Comparison of ENCODE assay signal across 9 mouse cellular contexts in genomic region chr7:112138509-112139405, GRCm38 (mm10). TPM values are rescaled to one million over a fixed set of nuclear protein-coding genes. Genes with fewer than 3 reads are reported as not detected.
DNase-seq lines count a peak whose midpoint lies in the region; ATAC-seq lines count a peak whose summit lies in the region.
"Had no signal": no experiment of that assay in that cellular context is flagged by ENCODE, and none has a peak within 500 bp of the region (broad histone marks: within the 10 kb centered on the region; RNA-seq: fewer than 3 reads in every experiment).

No protein-coding gene starts in this region.

- no peak overlapping the region for H3K4me2 ChIP-seq in intestine, embryonic 16.5 days (ENCODE audit: low read depth, low read length)
- H3K4me2 ChIP-seq in stomach, embryonic 15.5 days: no peak overlapping the region

- WGBS in intestine, embryonic 16.5 days: 59% methylated on average over 11 of the region's 11 CpGs
- WGBS in stomach, embryonic 15.5 days: 70% methylated on average over 11 of the region's 11 CpGs

- no peaks in the 10 kb centered on the region for H3K9me3 ChIP-seq in intestine, embryonic 16.5 days (ENCODE audit: control insufficient read depth, low read length)
- no peaks in the 10 kb centered on the region for H3K9me3 ChIP-seq in stomach, embryonic 15.5 days

- H3K4me1 ChIP-seq in intestine, embryonic 16.5 days (ENCODE audit: control insufficient read depth, insufficient read depth, low read length): peaks cover 3% of the 10 kb centered on the region; the same call in 1 of the 2 replicates
- peaks cover 7% of the 10 kb centered on the region; the same call in 1 of the 2 replicates for H3K4me1 ChIP-seq in stomach, embryonic 15.5 days

- no peak overlapping the region for H3K4me3 ChIP-seq in intestine, embryonic 16.5 days (ENCODE audit: low read length)
- H3K4me3 ChIP-seq in stomach, embryonic 15.5 days (replicated peaks): no peak overlapping the region

- peak; percentile 66 for ATAC-seq in intestine, embryonic 16.5 days
- ATAC-seq in stomach, embryonic 15.5 days (ENCODE audit: insufficient read depth, low FRiP score, low read depth): no peak

- H3K36me3 ChIP-seq in intestine, embryonic 16.5 days (ENCODE audit: control insufficient read depth, insufficient read depth, low read length): no peaks in the 10 kb centered on the region
- no peaks in the 10 kb centered on the region for H3K36me3 ChIP-seq in stomach, embryonic 15.5 days

- no peaks in the 10 kb centered on the region for H3K27me3 ChIP-seq in intestine, embryonic 16.5 days (replicated peaks; ENCODE audit: control insufficient read depth, insufficient read depth, low read length)
- no peaks in the 10 kb centered on the region for H3K27me3 ChIP-seq in stomach, embryonic 15.5 days (replicated peaks)

- 0 out of 2 replicates have a peak overlapping the region, but pooled peaks have one; percentile 11 for H3K27ac ChIP-seq in intestine, embryonic 16.5 days (ENCODE audit: low read length)
- 0 out of 2 replicates have a peak overlapping the region, but pooled peaks have one; percentile 8 for H3K27ac ChIP-seq in stomach, embryonic 15.5 days
- H3K27ac ChIP-seq: liver, embryonic 14.5 days had no signal

- DNase-seq in ovary, adult 18-20 months (ENCODE audit: low spot score): peak; percentile 44
- DNase-seq in ovary, postnatal 14 days (ENCODE audit: low spot score): no peak
- DNase-seq in fibroblast of lung, adult 2 months (ENCODE audit: low read depth): peak; percentile 90
- no peak for DNase-seq in frontal cortex, postnatal 36 days (ENCODE audit: low spot score in 2 of 2)
- no peak for DNase-seq in spleen, adult 12 weeks (ENCODE audit: low spot score)
- DNase-seq in thymus, postnatal 4 days: no peak

- H3K9ac ChIP-seq in intestine, embryonic 16.5 days (ENCODE audit: low read depth, low read length): no peak overlapping the region
- H3K9ac ChIP-seq in stomach, embryonic 15.5 days: no peak overlapping the region
- H3K9ac ChIP-seq: liver, embryonic 14.5 days had no signal

RNA-seq across cellular contexts. Expression of gene Dkk3, which starts 20.1 kb away (rescaled TPM):
- 26.1 and 26.7 TPM in 2 replicates for polyA plus RNA-seq in intestine, embryonic 16.5 days (2015; fragmentation: Nextera tagmentation; extraction: Ambion mirVana)
- 30.7 and 33.1 TPM in 2 replicates for polyA plus RNA-seq in stomach, embryonic 15.5 days (2015; fragmentation: Nextera tagmentation; extraction: Ambion mirVana)

Comparison
In these comparisons a context has a peak if more than half of its experiments do, and no peak if none do; other contexts are left out.
1. DNase-seq: peak in ovary, adult 18-20 months (single experiment) and fibroblast of lung, adult 2 months (single experiment); none in ovary, postnatal 14 days (single experiment), frontal cortex, postnatal 36 days (0 of 2), spleen, adult 12 weeks (single experiment) and thymus, postnatal 4 days (single experiment).